Mouse (Mus musculus): ENCODE results near the gene Syn3. TPM values are rescaled to one million over a fixed set of nuclear protein-coding genes. Genes with fewer than 3 reads are reported as not detected.

Gene Syn3
- total and polyA plus RNA-seq, 2 experiments from 2014 or later = 18.3 to 67.4 TPM

DNA sequence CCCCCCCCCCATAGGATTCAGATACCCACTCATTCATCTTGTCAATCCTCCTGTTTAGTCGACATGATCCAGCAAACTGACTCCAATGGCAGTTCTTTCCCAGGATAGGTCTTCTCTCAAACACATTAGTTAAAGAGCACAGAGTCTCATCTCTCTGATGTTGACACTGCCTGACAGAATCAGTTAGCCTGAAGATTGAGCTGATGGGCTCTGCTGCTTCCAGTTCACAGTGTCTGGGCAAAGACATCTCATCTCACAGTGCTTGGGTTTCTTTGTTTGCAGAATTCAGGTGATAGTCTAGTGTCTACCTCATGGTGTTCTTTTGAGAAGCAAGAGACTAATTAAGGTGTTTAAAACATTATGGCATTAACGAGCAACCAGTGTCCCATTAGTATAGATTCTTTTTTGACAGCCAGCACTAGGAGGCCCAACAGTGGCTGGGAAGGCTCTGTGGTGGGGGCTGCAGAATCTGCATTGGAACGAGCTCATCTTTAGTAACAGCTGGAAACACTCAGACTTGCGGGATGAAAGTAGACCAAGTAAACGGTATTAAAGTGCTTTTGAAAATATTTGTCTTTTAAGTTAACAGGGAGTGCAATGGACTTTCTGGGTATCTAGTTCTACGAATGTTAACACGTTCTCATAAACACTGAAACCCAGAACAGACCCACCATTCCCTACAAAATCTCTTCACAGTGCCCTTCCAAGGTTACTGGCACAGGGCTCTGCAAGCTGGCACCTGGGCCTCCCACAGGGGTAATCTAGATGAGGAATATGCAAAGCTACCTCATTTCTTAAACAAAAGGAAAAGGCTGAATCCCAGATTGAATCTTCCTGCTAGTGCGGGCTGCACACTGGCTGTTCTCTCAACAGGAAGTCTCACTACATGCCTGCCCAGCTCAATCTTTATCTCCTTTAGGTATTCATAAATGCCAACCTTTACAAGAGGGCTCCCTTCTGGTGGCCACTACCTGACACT lies 24.2 kb downstream of the Syn3 start:
- WGBS = 73% methylated on average over 8 of the region's 8 CpGs
- ATAC-seq = 0 out of 2 replicates have a peak, but pooled peaks have one; percentile 38

DNA sequence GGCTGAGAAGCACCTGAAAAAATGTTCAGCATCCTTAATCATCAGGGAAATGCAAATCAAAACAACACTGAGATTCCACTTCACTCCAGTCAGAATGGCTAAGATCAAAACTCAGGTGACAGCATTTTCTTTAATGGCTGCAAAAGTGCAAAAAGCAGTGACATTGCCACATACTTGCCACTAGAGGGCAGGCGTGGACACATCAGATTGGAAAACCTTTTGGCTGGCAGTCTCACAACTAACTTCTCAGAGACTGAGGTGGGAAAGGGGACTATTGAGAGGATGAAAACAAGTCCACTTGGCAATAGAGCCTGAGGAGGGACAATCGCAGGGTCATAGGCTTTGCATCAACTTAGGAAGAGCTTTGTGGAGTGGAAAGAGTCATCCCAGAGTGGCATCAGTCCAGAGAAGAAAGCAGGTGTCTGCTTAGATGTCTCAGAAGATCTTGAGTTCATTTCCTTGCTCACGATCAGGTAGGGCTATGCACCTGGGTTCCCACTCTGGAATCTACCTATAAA lies 25.0 kb downstream of the Syn3 start:
- Histone ChIP-seq H3K4me3 (ENCODE audit: low read length) (no peak overlapping the region), H3K27ac (no peak overlapping the region), H3K4me1 (ENCODE audit: insufficient read depth, low read length) (no peaks in the 10 kb centered on the region), H3K36me3 (ENCODE audit: insufficient read depth, low read length) (no peaks in the 10 kb centered on the region; the same call in 1 of the 2 replicates), H3K9me3 (ENCODE audit: low read length) (no peaks in the 10 kb centered on the region), H3K9ac (replicated peaks; ENCODE audit: low read length) (no peak overlapping the region), H3K4me2 (ENCODE audit: low read depth, low read length) (no peak overlapping the region), H3K27me3 (ENCODE audit: insufficient read depth, low read length) (no peaks in the 10 kb centered on the region)
- peak; percentile 91 for TF ChIP-seq CTCF (IDR thresholded peaks at IDR 0.05; ENCODE audit: low read depth)
- WGBS = 38% methylated on average over 3 of the region's 3 CpGs
- ATAC-seq = no peak
- peak; percentile 87 for DNase-seq (ENCODE audit: low spot score)

More for the DNA sequence above, 24.2 kb downstream of the Syn3 start:
- no peaks in the 10 kb centered on the region; the same call in 1 of the 2 replicates for H3K36me3 ChIP-seq (ENCODE audit: insufficient read depth, low read length)
- no peaks in the 10 kb centered on the region for H3K9me3 ChIP-seq (ENCODE audit: low read length)
- H3K9ac ChIP-seq (replicated peaks; ENCODE audit: low read length) = no peak overlapping the region
- TF ChIP-seq CTCF (IDR thresholded peaks at IDR 0.05; ENCODE audit: low read depth) = no peak
- DNase-seq (ENCODE audit: low spot score) = no peak
- no peak overlapping the region for H3K4me3 ChIP-seq (ENCODE audit: low read length)
- no peaks in the 10 kb centered on the region for H3K27me3 ChIP-seq (ENCODE audit: insufficient read depth, low read length)
- no peak overlapping the region for H3K4me2 ChIP-seq (ENCODE audit: low read depth, low read length)
- no peak overlapping the region for H3K27ac ChIP-seq
- H3K4me1 ChIP-seq (ENCODE audit: insufficient read depth, low read length) = no peaks in the 10 kb centered on the region

DNA sequence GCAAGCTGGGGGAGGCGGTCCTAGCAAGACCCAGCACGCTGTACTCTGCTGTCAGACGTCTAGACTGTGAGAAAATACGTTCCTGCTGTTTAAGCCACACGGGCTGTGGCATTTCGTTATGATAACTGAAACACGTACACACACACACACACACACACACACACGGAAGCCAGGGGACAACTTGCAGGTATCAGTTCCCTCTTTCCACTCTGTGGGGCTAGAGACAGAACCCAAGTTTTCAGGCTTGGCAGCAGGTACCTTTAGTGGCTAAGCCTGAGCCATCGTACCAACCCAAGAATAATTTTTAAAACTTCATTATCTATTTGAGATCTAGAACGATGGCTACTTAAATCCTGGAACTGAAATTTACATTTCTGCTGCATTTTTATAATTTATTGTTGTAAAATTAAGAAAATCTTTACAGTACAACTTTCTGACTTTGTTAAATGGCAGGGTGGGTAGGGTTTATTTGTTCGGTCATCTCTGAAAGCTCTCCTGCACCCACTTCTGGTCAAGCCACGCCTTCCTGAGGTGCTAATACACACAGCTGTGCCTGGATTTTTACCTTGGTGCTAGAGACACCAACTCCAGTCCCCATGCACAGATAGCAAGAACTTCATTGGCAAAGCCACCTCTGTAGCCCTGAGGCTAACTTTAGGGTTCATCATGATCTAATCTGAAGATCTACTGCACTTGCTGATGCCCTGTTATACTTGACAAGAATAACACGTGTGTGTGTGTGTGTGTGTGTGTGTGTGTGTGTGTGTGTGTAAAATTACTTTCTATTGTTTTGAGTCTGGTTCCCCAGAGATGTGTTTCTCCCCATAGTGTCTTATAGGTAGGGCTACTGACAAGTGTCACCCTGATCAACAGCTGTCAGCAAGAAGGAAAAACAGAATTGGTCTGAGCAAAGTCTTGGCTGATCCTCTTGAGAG lies 29.8 kb downstream of the Syn3 start:
- Histone ChIP-seq H3K27ac (no peak overlapping the region), H3K9ac (replicated peaks; ENCODE audit: low read length) (no peak overlapping the region), H3K4me2 (ENCODE audit: low read depth, low read length) (no peak overlapping the region), H3K9me3 (ENCODE audit: low read length) (no peaks in the 10 kb centered on the region), H3K4me1 (ENCODE audit: insufficient read depth, low read length) (no peaks in the 10 kb centered on the region), H3K4me3 (ENCODE audit: low read length) (no peak overlapping the region), H3K36me3 (ENCODE audit: insufficient read depth, low read length) (0 out of 2 replicates have a peak, but pooled peaks cover 6% of the 10 kb centered on the region), H3K27me3 (ENCODE audit: insufficient read depth, low read length) (no peaks in the 10 kb centered on the region)
- ATAC-seq = no peak
- WGBS = 77% methylated on average over 13 of the region's 13 CpGs
- no peak for DNase-seq (ENCODE audit: low spot score)
- no peak for TF ChIP-seq CTCF (IDR thresholded peaks at IDR 0.05; ENCODE audit: low read depth)

DNA sequence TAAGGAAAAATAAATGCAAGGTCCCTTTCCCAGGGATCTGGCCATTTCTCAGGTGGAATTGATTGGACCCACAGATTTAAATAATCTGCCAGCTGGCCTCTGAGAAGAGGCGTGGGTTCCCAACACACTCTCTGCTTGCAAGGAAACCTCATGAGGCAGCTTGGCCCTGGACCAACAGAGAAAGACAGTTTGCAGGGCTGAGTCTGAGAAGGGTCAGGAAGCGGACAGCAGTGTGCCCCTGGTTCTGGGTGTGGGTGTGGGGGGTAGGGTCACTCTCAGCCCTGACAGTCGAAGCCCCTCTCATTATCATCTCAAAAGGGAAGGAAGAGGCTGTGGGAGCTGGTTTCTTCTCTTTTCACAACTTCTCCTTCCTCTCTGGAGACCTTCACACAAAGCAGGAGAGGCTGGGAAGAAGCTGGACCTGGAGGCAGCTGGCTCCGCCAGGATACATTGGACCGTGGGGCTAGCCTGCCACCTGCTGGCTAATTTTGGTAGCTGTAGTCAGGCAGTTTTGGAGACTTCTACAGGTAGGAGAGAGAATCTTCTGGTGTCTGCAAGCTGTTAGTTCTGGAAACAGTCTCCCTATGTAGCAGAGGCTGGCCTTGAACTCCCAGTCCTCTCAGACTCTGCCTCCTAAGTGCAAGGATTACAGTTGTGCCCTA lies 35.0 kb downstream of the Syn3 start:
- H3K4me3 ChIP-seq (ENCODE audit: low read length) = no peak overlapping the region
- H3K9ac ChIP-seq (replicated peaks; ENCODE audit: low read length) = no peak overlapping the region
- H3K27me3 ChIP-seq (ENCODE audit: insufficient read depth, low read length) = no peaks in the 10 kb centered on the region
- H3K36me3 ChIP-seq (ENCODE audit: insufficient read depth, low read length) = 0 out of 2 replicates have a peak, but pooled peaks cover 6% of the 10 kb centered on the region
- no peaks in the 10 kb centered on the region; the same call in 1 of the 2 replicates for H3K4me1 ChIP-seq (ENCODE audit: insufficient read depth, low read length)
- ATAC-seq = peak; percentile 89
- peak; percentile 98 for TF ChIP-seq CTCF (IDR thresholded peaks at IDR 0.05; ENCODE audit: low read depth)
- 11% methylated on average over 5 of the region's 5 CpGs for WGBS
- H3K9me3 ChIP-seq (ENCODE audit: low read length) = no peaks in the 10 kb centered on the region
- peak overlapping the region; percentile 22; the same call in 1 of the 2 replicates for H3K27ac ChIP-seq
- no peak overlapping the region for H3K4me2 ChIP-seq (ENCODE audit: low read depth, low read length)
- peak; percentile 93 for DNase-seq (ENCODE audit: low spot score)

DNA sequence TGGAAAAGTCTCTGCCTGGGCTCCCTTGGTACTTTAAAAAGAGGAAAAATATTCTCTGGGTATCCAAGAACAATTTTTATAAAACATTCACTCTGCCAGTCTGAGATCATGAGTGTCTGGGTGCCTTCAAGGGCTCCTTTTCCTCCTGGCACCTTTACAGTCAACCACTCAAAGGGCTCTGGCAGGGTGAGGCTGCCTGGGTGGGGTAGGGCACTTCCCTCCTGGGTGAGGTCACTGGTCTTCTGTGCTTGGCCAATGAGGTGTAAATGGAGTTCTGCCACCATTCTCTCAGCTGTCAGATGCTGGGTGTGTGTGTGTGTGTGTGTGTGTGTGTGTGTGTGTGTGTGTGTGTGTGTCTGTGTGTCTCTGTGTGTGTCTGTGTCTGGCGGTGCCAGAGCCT lies 39.1 kb downstream of the Syn3 start:
- no peak for TF ChIP-seq CTCF (IDR thresholded peaks at IDR 0.05; ENCODE audit: low read depth)
- peak; percentile 48 for DNase-seq (ENCODE audit: low spot score)
- H3K27me3 ChIP-seq (ENCODE audit: insufficient read depth, low read length) = no peaks in the 10 kb centered on the region
- H3K4me2 ChIP-seq (ENCODE audit: low read depth, low read length) = no peak overlapping the region
- no peak overlapping the region for H3K4me3 ChIP-seq (ENCODE audit: low read length)
- no peak for ATAC-seq
- H3K36me3 ChIP-seq (ENCODE audit: insufficient read depth, low read length) = no peaks in the 10 kb centered on the region
- H3K9me3 ChIP-seq (ENCODE audit: low read length) = no peaks in the 10 kb centered on the region
- peaks cover 6% of the 10 kb centered on the region; the same call in 1 of the 2 replicates for H3K4me1 ChIP-seq (ENCODE audit: insufficient read depth, low read length)
- no peak overlapping the region for H3K9ac ChIP-seq (replicated peaks; ENCODE audit: low read length)
- H3K27ac ChIP-seq = no peak overlapping the region
- 18% methylated on average over 1 of the region's 1 CpGs for WGBS

Data from hindbrain, postnatal 0 days (tissue).